Mouse (Mus musculus): ENCODE data around the gene Ctcf. TPM values are rescaled to one million over a fixed set of nuclear protein-coding genes. Genes with fewer than 3 reads are reported as not detected.

Gene Ctcf
- polyA plus RNA-seq, 1 experiment, result 77.0 TPM

DNA sequence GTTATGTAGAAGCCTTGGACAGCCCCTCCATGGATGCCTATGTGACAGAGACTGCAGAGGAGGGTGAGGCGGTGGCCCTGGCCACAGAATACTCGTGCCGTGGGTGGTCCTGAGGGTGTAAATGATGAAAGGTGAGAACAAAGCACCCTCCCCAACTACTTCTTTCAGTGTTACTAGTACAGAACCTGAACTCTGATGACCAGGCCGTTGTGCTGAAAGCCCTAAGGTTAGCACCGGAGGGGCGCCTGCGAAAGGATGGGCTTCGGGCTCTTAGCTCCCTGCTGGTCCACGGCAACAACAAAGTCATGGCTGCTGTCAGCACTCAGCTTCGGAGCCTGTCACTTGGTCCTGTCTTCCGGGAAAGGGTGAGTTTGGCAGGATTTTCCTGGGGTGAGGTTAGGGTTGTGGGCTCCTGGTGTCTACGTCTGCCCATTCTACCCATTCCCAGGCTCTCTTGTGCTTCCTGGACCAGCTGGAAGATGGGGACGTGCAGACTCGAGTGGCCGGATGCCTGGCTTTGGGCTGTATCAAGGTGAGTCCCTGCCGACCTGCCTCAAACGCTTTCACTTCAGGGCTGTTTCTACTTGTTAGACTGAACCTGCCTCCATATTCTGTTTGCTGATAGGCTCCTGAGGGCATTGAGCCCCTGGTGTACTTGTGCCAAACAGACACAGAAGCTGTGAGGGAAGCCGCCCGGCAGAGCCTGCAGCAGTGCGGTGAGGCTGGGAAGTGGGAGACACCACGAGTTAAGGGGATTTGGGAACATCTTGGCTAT is 15.2 kb upstream of the Ctcf start:
- Histone ChIP-seq H3K4me1 (ENCODE audit: control insufficient read depth, insufficient read depth, low read length) (peaks cover 3% of the 10 kb centered on the region), H3K4me3 (replicated peaks; ENCODE audit: control insufficient read depth, low read depth, low read length) (no peak overlapping the region), H3K27ac (ENCODE audit: control insufficient read depth, insufficient read depth, low read depth, low read length, poor library complexity) (no peak overlapping the region; the same call in 1 of the 2 replicates)
- TF ChIP-seq POLR2A (IDR thresholded peaks at IDR 0.05; ENCODE audit: borderline replicate concordance, control insufficient read depth, low read depth, low read length), result no peak
- no peak for TF ChIP-seq CTCF (IDR thresholded peaks at IDR 0.05; ENCODE audit: control insufficient read depth, insufficient read depth, low read length)
- WGBS, result 86% methylated on average over 21 of the region's 21 CpGs

DNA sequence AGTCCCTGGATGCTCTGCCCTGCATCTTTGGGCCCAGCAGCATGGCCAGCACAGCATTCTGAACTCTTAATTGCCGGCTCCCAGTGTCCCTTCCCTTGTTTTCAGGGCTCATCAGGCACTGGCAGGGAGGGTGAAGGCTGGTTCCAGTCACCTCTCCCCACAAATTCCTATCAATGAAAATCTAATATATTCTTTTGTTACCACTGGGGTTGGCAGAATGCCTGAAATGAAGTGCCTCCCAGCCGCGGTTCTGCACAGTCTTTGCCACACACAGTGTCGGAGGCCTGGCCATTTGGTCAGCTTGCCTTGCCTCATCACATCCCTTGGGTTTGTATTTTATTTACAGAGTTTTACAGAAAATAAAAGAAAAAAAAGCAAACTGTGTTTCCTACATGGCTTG is 14.5 kb upstream of the Ctcf start:
- TF ChIP-seq POLR2A (IDR thresholded peaks at IDR 0.05; ENCODE audit: borderline replicate concordance, control insufficient read depth, low read depth, low read length), result no peak
- TF ChIP-seq CTCF (IDR thresholded peaks at IDR 0.05; ENCODE audit: control insufficient read depth, insufficient read depth, low read length), result no peak
- peak overlapping the region; percentile 82; the same call in 1 of the 2 replicates for H3K27ac ChIP-seq (ENCODE audit: control insufficient read depth, insufficient read depth, low read depth, low read length, poor library complexity)
- WGBS, result 43% methylated on average over 4 of the region's 4 CpGs
- no peak overlapping the region for H3K4me3 ChIP-seq (replicated peaks; ENCODE audit: control insufficient read depth, low read depth, low read length)
- peaks cover 3% of the 10 kb centered on the region for H3K4me1 ChIP-seq (ENCODE audit: control insufficient read depth, insufficient read depth, low read length)

DNA sequence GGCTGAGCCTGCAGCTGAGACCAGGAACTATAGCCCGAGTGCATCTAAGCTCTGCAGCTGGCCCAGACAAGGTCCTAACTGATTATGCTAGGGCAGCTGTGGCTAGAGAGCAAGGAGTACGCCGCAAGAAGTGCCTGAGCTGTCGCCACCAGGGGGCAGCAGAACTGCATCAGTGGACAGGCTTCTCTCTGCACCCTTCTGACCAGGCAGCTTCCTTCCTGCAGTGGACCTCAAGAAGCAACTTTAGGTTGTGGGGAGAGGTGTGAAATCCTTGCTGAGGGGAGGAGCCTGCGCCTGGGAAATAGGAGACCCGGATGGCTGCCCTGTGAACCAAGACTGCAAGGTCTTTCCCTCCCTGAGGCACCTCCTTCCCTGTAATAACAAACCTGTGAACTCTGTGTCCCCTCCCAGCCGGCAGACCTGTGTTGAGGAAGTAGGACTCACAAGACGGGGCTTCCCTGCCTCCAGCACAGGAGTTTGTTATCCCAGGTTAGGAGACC is 13.9 kb upstream of the Ctcf start:
- peak; percentile 33; the same call in 1 of the 2 replicates for TF ChIP-seq POLR2A (IDR thresholded peaks at IDR 0.05; ENCODE audit: borderline replicate concordance, control insufficient read depth, low read depth, low read length)
- peak; percentile 100 for TF ChIP-seq CTCF (IDR thresholded peaks at IDR 0.05; ENCODE audit: control insufficient read depth, insufficient read depth, low read length)
- peak overlapping the region; percentile 82 for H3K27ac ChIP-seq (ENCODE audit: control insufficient read depth, insufficient read depth, low read depth, low read length, poor library complexity)
- peaks cover 3% of the 10 kb centered on the region for H3K4me1 ChIP-seq (ENCODE audit: control insufficient read depth, insufficient read depth, low read length)
- peak overlapping the region; percentile 1 for H3K4me3 ChIP-seq (replicated peaks; ENCODE audit: control insufficient read depth, low read depth, low read length)
- 2% methylated on average over 8 of the region's 8 CpGs for WGBS

DNA sequence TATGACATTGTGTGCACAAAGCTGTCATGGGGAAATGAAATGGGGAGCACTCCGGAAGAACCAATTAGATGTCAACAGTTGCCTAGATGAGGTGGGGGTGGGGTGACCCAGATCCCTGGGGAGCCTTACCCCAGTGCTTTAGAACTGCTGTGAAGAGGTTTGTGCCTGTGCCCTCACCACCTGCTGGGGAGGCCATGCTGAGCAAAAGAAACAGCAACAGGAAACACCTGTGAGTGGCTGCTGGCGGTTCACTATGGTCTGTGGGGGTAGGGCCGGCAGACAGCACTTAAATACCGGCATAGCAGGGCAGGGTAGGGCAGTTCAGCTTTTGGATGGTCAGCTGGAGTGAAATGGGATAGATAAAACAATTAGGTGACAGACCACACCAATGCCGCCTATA is 13.2 kb upstream of the Ctcf start:
- H3K4me3 ChIP-seq (replicated peaks; ENCODE audit: control insufficient read depth, low read depth, low read length), result peak overlapping the region; percentile 8
- H3K27ac ChIP-seq (ENCODE audit: control insufficient read depth, insufficient read depth, low read depth, low read length, poor library complexity), result peak overlapping the region; percentile 82
- TF ChIP-seq POLR2A (IDR thresholded peaks at IDR 0.05; ENCODE audit: borderline replicate concordance, control insufficient read depth, low read depth, low read length) (0 out of 2 replicates have a peak, but pooled peaks have one; percentile 37), CTCF (IDR thresholded peaks at IDR 0.05; ENCODE audit: control insufficient read depth, insufficient read depth, low read length) (no peak)
- peaks cover 3% of the 10 kb centered on the region for H3K4me1 ChIP-seq (ENCODE audit: control insufficient read depth, insufficient read depth, low read length)
- 16% methylated on average over 5 of the region's 5 CpGs for WGBS

GRCm38 (mm10) chr8:105623679-105624245 is 12.6 kb upstream of the Ctcf start:
- peak overlapping the region; percentile 82 for H3K27ac ChIP-seq (ENCODE audit: control insufficient read depth, insufficient read depth, low read depth, low read length, poor library complexity)
- H3K4me3 ChIP-seq (replicated peaks; ENCODE audit: control insufficient read depth, low read depth, low read length), result no peak overlapping the region
- H3K4me1 ChIP-seq (ENCODE audit: control insufficient read depth, insufficient read depth, low read length), result peaks cover 3% of the 10 kb centered on the region
- TF ChIP-seq POLR2A (IDR thresholded peaks at IDR 0.05; ENCODE audit: borderline replicate concordance, control insufficient read depth, low read depth, low read length) (no peak), CTCF (IDR thresholded peaks at IDR 0.05; ENCODE audit: control insufficient read depth, insufficient read depth, low read length) (no peak)
- WGBS, result 36% methylated on average over 7 of the region's 7 CpGs

- TF ChIP-seq CTCF (IDR thresholded peaks at IDR 0.05; ENCODE audit: control insufficient read depth, insufficient read depth, low read length) (no peak), POLR2A (IDR thresholded peaks at IDR 0.05; ENCODE audit: borderline replicate concordance, control insufficient read depth, low read depth, low read length) (no peak)
- H3K27ac ChIP-seq (ENCODE audit: control insufficient read depth, insufficient read depth, low read depth, low read length, poor library complexity), result peak overlapping the region; percentile 82
- WGBS, result 31% methylated on average over 3 of the region's 3 CpGs
- H3K4me3 ChIP-seq (replicated peaks; ENCODE audit: control insufficient read depth, low read depth, low read length), result no peak overlapping the region
- peaks cover 3% of the 10 kb centered on the region for H3K4me1 ChIP-seq (ENCODE audit: control insufficient read depth, insufficient read depth, low read length)
These were observed 12.0 kb upstream of the Ctcf start for GRCm38 (mm10) chr8:105624401-105624800.

DNA sequence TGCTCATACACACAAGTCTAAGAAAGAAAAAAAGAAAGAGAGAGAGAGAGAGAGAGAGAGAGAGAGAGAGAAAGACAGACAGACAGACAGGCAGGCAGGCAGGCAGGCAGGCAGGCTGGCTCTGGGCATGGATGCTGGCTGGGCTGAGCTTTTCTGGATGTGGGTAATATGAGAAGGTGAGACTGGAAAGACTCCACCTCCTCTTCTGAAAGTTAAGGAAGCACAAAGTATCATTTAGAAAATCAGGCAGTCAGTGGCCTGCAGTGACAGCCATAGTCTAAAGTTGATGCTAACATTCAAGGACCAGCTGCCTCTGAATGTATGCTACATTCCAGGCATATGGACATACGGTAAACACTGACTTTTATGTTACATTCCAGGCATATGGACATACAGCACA is 11.5 kb upstream of the Ctcf start:
- WGBS, result 90% methylated on average over 1 of the region's 1 CpGs

DNA sequence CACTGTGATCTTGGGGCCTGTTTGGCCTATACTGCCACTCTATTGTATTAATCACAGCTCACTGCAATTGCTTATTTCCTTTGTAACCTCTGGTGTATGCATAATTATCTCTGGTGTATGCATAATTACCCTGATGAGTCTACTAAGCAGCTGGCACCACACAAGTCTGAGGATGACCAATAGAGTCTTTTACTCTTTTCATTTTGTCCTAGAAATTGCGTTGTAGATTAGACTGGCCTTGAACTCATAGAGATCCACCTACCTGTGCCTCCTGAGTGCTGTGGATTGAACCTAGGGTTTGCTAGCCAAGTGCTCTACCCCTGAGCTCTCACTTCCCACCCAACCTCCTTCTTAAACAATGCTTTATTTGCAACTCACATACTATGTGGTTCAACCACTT is 10.3 kb upstream of the Ctcf start:
- Histone ChIP-seq H3K4me3 (replicated peaks; ENCODE audit: control insufficient read depth, low read depth, low read length) (no peak overlapping the region), H3K27ac (ENCODE audit: control insufficient read depth, insufficient read depth, low read depth, low read length, poor library complexity) (no peak overlapping the region), H3K4me1 (ENCODE audit: control insufficient read depth, insufficient read depth, low read length) (peaks cover 3% of the 10 kb centered on the region)
- WGBS, result 83% methylated on average over 1 of the region's 1 CpGs
- TF ChIP-seq CTCF (IDR thresholded peaks at IDR 0.05; ENCODE audit: control insufficient read depth, insufficient read depth, low read length) (no peak), POLR2A (IDR thresholded peaks at IDR 0.05; ENCODE audit: borderline replicate concordance, control insufficient read depth, low read depth, low read length) (no peak)

More for the DNA sequence above, 11.5 kb upstream of the Ctcf start:
- peak overlapping the region; percentile 82 for H3K27ac ChIP-seq (ENCODE audit: control insufficient read depth, insufficient read depth, low read depth, low read length, poor library complexity)
- TF ChIP-seq POLR2A (IDR thresholded peaks at IDR 0.05; ENCODE audit: borderline replicate concordance, control insufficient read depth, low read depth, low read length), result no peak
- peaks cover 3% of the 10 kb centered on the region for H3K4me1 ChIP-seq (ENCODE audit: control insufficient read depth, insufficient read depth, low read length)
- no peak overlapping the region for H3K4me3 ChIP-seq (replicated peaks; ENCODE audit: control insufficient read depth, low read depth, low read length)
